Mouse (Mus musculus) gastrocnemius, postnatal 4 days (tissue): Measurements from ENCODE around the gene Spaar. TPM values are rescaled to one million over a fixed set of nuclear protein-coding genes. Genes with fewer than 3 reads are reported as not detected.

Experiments
- DNase-seq, 2 experiments: peaks; one replicate each; pipeline ENCODE4 v3.0.0; 2021 to 2022; ENCODE audit warnings: low spot score in 2 of 2, mixed read lengths in 2 of 2
- long read RNA-seq, 2 experiments: library from polyadenylated mRNA; stranded (forward); transcript quantifications; one replicate each; pipeline ENCODE4 v2.0.0; 2021
- total RNA-seq, 2 experiments: library from RNA; stranded (reverse); gene quantifications; 2 replicates each; pipeline ENCODE4 v1.2.3; 2021

Spaar gene
- 1 to 10 TPM; 1.4 to 1.5 TPM for total RNA-seq
- long read RNA-seq, experiment 1, partial matches to known transcripts, result 0 of 2 reads
- long read RNA-seq, experiment 1, other reads (novel, unspliced or antisense), result 2 of 2 reads
- long read RNA-seq, experiment 2, partial matches to known transcripts, result 0 of 2 reads
- long read RNA-seq, experiment 2, other reads (novel, unspliced or antisense), result 2 of 2 reads

GRCm38 (mm10) chr4:43729794-43730550 is at the start of gene Spaar:
TSS of gene Spaar (plus strand) at chr4:43730034.
- no peak for DNase-seq

- DNase-seq, result no peak
Measured at GRCm38 (mm10) chr4:43690021-43690420, 39.8 kb upstream of the Spaar start.

- DNase-seq, result no peak
Measured at GRCm38 (mm10) chr4:43691026-43691425, 38.8 kb upstream of the Spaar start.

- no peak for DNase-seq
Measured at GRCm38 (mm10) chr4:43693806-43694241, 36.0 kb upstream of the Spaar start.

- DNase-seq, result no peak
Measured at GRCm38 (mm10) chr4:43694439-43695248, 35.2 kb upstream of the Spaar start.

GRCm38 (mm10) chr4:43695249-43695671 is 34.6 kb upstream of the Spaar start:
- peak in 1 of 2 experiments; percentile 55 for DNase-seq

GRCm38 (mm10) chr4:43696561-43696960 is 33.3 kb upstream of the Spaar start:
- DNase-seq, result no peak

- DNase-seq, result no peak
Measured at GRCm38 (mm10) chr4:43700707-43701106, 29.1 kb upstream of the Spaar start, which contains the start of gene Olfr70. TSS of gene Olfr70 (minus strand) at chr4:43700807.

- no peak for DNase-seq
Measured at GRCm38 (mm10) chr4:43703439-43703838, 26.4 kb upstream of the Spaar start.

- no peak for DNase-seq
Measured at GRCm38 (mm10) chr4:43703851-43704250, 26.0 kb upstream of the Spaar start.

- no peak for DNase-seq
Measured at GRCm38 (mm10) chr4:43705991-43706390, 23.8 kb upstream of the Spaar start.

GRCm38 (mm10) chr4:43709869-43710268 is 20.0 kb upstream of the Spaar start, which contains the start of gene Olfr71:
TSS of gene Olfr71 (minus strand) at chr4:43710255.
- no peak for DNase-seq

GRCm38 (mm10) chr4:43711821-43712220 is 18.0 kb upstream of the Spaar start:
- DNase-seq, result peak; percentile 76 to 86

- DNase-seq, result no peak
Measured at GRCm38 (mm10) chr4:43713652-43714219, 16.1 kb upstream of the Spaar start.

- DNase-seq, result no peak
Measured at GRCm38 (mm10) chr4:43720491-43721228, 9.2 kb upstream of the Spaar start.

- no peak for DNase-seq
Measured at GRCm38 (mm10) chr4:43722191-43722590, 7.6 kb upstream of the Spaar start.

- peak in 1 of 2 experiments; percentile 64 for DNase-seq
Measured at GRCm38 (mm10) chr4:43724764-43725163, 5.1 kb upstream of the Spaar start.

- no peak for DNase-seq
Measured at GRCm38 (mm10) chr4:43726228-43726993, 3.4 kb upstream of the Spaar start.

GRCm38 (mm10) chr4:43726995-43727394 is 2.8 kb upstream of the Spaar start, which contains the start of gene Hrct1:
TSS of gene Hrct1 (plus strand) at chr4:43727188.
- DNase-seq, result peak in 1 of 2 experiments; percentile 74
